Mouse (Mus musculus): ENCODE data around the gene Hoxa9.

DNA sequence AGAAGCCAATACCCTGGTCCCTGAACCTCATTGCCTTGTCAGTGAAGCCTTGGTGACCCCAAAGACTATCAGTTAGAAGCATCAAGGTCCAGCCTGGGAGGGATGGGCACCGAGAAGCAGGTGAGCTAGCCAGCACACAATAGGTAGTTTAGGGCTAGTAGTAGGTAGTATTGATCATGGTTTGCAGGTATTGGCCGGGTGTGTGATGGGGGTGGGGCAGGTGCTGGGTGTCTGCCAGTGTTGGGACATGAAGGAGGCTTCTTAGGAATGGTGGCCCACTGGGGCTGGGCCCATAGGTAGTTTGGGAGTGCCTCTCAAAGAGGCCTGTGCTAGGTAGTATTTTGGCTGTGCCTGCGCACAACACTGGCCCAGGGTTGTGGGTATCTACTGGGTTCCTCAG lies 15.8 kb downstream of the Hoxa9 start:
- TF ChIP-seq EP300 (IDR thresholded peaks at IDR 0.05; ENCODE audit: low read depth): no peak
- no peak for TF ChIP-seq CTCF (IDR thresholded peaks at IDR 0.05; ENCODE audit: low read depth)

All from heart, postnatal 0 days (tissue).